Mouse (Mus musculus) urinary bladder, postnatal 4 days (tissue): ENCODE measurements around the gene Fxyd3.

Experiments used
- DNase-seq, 2 experiments: peaks; one replicate each; pipeline ENCODE4 v3.0.0; 2021 to 2022; ENCODE audit warnings: low spot score in 2 of 2

Fxyd3 gene

GRCm38 (mm10) chr7:31076492-31076891 is at the start of gene Fxyd3:
Fxyd3 (minus strand) TSS chr7:31076704.
- peak in 1 of 2 experiments; percentile 56 for DNase-seq

- no peak for DNase-seq
These were observed 48.6 kb upstream of the Fxyd3 start for GRCm38 (mm10) chr7:31125116-31125515.

GRCm38 (mm10) chr7:31124381-31124780 is 47.9 kb upstream of the Fxyd3 start:
- DNase-seq = no peak

GRCm38 (mm10) chr7:31123697-31124096 is 47.2 kb upstream of the Fxyd3 start:
- no peak for DNase-seq

- DNase-seq = no peak
These were observed 46.4 kb upstream of the Fxyd3 start for GRCm38 (mm10) chr7:31122641-31123631.

- no peak for DNase-seq
These were observed 43.1 kb upstream of the Fxyd3 start for GRCm38 (mm10) chr7:31119556-31119955.

GRCm38 (mm10) chr7:31118486-31118885 is 42.0 kb upstream of the Fxyd3 start:
- no peak for DNase-seq

GRCm38 (mm10) chr7:31117465-31117864 is 41.0 kb upstream of the Fxyd3 start:
- no peak for DNase-seq

GRCm38 (mm10) chr7:31116721-31117145 is 40.2 kb upstream of the Fxyd3 start:
- DNase-seq = no peak

GRCm38 (mm10) chr7:31115587-31116043 is 39.1 kb upstream of the Fxyd3 start:
- no peak for DNase-seq

GRCm38 (mm10) chr7:31115182-31115581 is 38.7 kb upstream of the Fxyd3 start, which contains the start of gene Hpn:
Hpn (minus strand) TSS chr7:31115290.
- DNase-seq = no peak

- no peak for DNase-seq
These were observed 38.1 kb upstream of the Fxyd3 start for GRCm38 (mm10) chr7:31114646-31115045.

- DNase-seq = no peak
These were observed 37.3 kb upstream of the Fxyd3 start for GRCm38 (mm10) chr7:31113800-31114199.

- DNase-seq = no peak
These were observed 35.5 kb upstream of the Fxyd3 start for GRCm38 (mm10) chr7:31112036-31112435.

- DNase-seq = no peak
These were observed 34.4 kb upstream of the Fxyd3 start for GRCm38 (mm10) chr7:31110861-31111385.

- DNase-seq = no peak
These were observed 33.3 kb upstream of the Fxyd3 start for GRCm38 (mm10) chr7:31109796-31110195.

- no peak for DNase-seq
These were observed 32.6 kb upstream of the Fxyd3 start for GRCm38 (mm10) chr7:31109091-31109490.

- DNase-seq = no peak
These were observed 31.3 kb upstream of the Fxyd3 start for GRCm38 (mm10) chr7:31107781-31108180.

GRCm38 (mm10) chr7:31106166-31106565 is 29.7 kb upstream of the Fxyd3 start:
- DNase-seq = no peak

- DNase-seq = no peak
These were observed 28.7 kb upstream of the Fxyd3 start for GRCm38 (mm10) chr7:31105061-31105768.

GRCm38 (mm10) chr7:31100786-31101185 is 24.3 kb upstream of the Fxyd3 start:
- no peak for DNase-seq

- no peak for DNase-seq
These were observed 23.1 kb upstream of the Fxyd3 start for GRCm38 (mm10) chr7:31099612-31099982.
